Comparison of ENCODE assay signal across 9 mouse cellular contexts in genomic region chr14:104466557-104466956, GRCm38 (mm10). TPM values are rescaled to one million over a fixed set of nuclear protein-coding genes. Genes with fewer than 3 reads are reported as not detected.
DNase-seq lines count a peak whose midpoint lies in the region; ATAC-seq and TF ChIP-seq lines count a peak whose summit lies in the region.
"Had no signal": no experiment of that assay in that cellular context is flagged by ENCODE, and none has a peak within 500 bp of the region (broad histone marks: within the 10 kb centered on the region; RNA-seq: fewer than 3 reads in every experiment).

No protein-coding gene starts in this region.

- no peak for DNase-seq in gastrocnemius, adult 2 months
- DNase-seq in gastrocnemius, postnatal 14 days = no peak
- no peak for DNase-seq in G1E (ENCODE audit: low spot score)
- peak; percentile 47 for DNase-seq in hindbrain, embryonic 10.5 days (ENCODE audit: low spot score)
- DNase-seq in midbrain, embryonic 11.5 days (ENCODE audit: low spot score, missing footprints) = peak; percentile 92
- no peak for DNase-seq in left cerebral cortex, adult 18-20 months (ENCODE audit: low spot score in 2 of 2)
- no peak for DNase-seq in layer of hippocampus, postnatal 10 days (ENCODE audit: low spot score in 2 of 2)
- DNase-seq in lung, postnatal 10 days = no peak

- no peak for ATAC-seq in G1E (ENCODE audit: extremely low read depth, insufficient number of reproducible peaks, low FRiP score, poor library complexity, severe bottlenecking)
- ATAC-seq in midbrain, embryonic 11.5 days (ENCODE audit: low FRiP score) = no peak

- peaks cover 6% of the 10 kb centered on the region for H3K9me3 ChIP-seq in G1E (replicated peaks)
- H3K9me3 ChIP-seq in hindbrain, embryonic 10.5 days = no peaks in the 10 kb centered on the region
- no peaks in the 10 kb centered on the region for H3K9me3 ChIP-seq in midbrain, embryonic 11.5 days (ENCODE audit: control insufficient read depth, low read length)

- peaks cover 57% of the 10 kb centered on the region for H3K4me1 ChIP-seq in G1E (ENCODE audit: insufficient read depth, low read depth, low read length)
- H3K4me1 ChIP-seq in hindbrain, embryonic 10.5 days (replicated peaks) = peaks cover 34% of the 10 kb centered on the region
- H3K4me1 ChIP-seq in midbrain, embryonic 11.5 days (ENCODE audit: control insufficient read depth, insufficient read depth, low read length) = peaks cover 9% of the 10 kb centered on the region

- no peak for TF ChIP-seq CTCF in gastrocnemius, adult 2 months (IDR thresholded peaks at IDR 0.05)
- no peak for TF ChIP-seq CTCF in G1E (IDR thresholded peaks at IDR 0.05; ENCODE audit: low read depth, low read length)

- H3K4me2 ChIP-seq in midbrain, embryonic 11.5 days = peak overlapping the region; percentile 86

- peak overlapping the region; percentile 36 for H3K9ac ChIP-seq in midbrain, embryonic 11.5 days (ENCODE audit: low read length)

- H3K4me3 ChIP-seq in gastrocnemius, adult 2 months = peak overlapping the region; percentile 79
- peak overlapping the region; percentile 75 for H3K4me3 ChIP-seq in G1E (ENCODE audit: low read depth, low read length)
- peak overlapping the region; percentile 66 for H3K4me3 ChIP-seq in hindbrain, embryonic 10.5 days
- peak overlapping the region; percentile 54 for H3K4me3 ChIP-seq in midbrain, embryonic 11.5 days (ENCODE audit: low read depth, low read length)

- intact Hi-C loops in gastrocnemius, adult 2 months (cut with DNase I) = loop anchor here (2.0 kb wide), 1 partner anchor 56 kb away; the partner anchor contains the start of gene Rnf219
- intact Hi-C loops in gastrocnemius, postnatal 14 days (cut with DNase I; ENCODE audit: low total_unique reads) = no loop called here

- H3K27me3 ChIP-seq in G1E (ENCODE audit: insufficient read depth, low read length) = peaks cover 9% of the 10 kb centered on the region
- H3K27me3 ChIP-seq in hindbrain, embryonic 10.5 days (ENCODE audit: insufficient read depth, poor library complexity, severe bottlenecking) = peaks cover 97% of the 10 kb centered on the region
- H3K27me3 ChIP-seq in midbrain, embryonic 11.5 days (ENCODE audit: control insufficient read depth, insufficient read depth, low read length) = peaks cover 90% of the 10 kb centered on the region

- H3K27ac ChIP-seq in gastrocnemius, adult 2 months = no peak overlapping the region
- H3K27ac ChIP-seq in hindbrain, embryonic 10.5 days = peak overlapping the region; percentile 84
- H3K27ac ChIP-seq in midbrain, embryonic 11.5 days (ENCODE audit: low read depth, low read length) = no peak overlapping the region

- WGBS in hindbrain, embryonic 10.5 days = 4% methylated on average over 41 of the region's 43 CpGs
- WGBS in midbrain, embryonic 11.5 days = 0% methylated on average over 22 of the region's 43 CpGs

- H3K36me3 ChIP-seq in G1E (replicated peaks) = peaks cover 22% of the 10 kb centered on the region
- no peaks in the 10 kb centered on the region for H3K36me3 ChIP-seq in hindbrain, embryonic 10.5 days
- no peaks in the 10 kb centered on the region for H3K36me3 ChIP-seq in midbrain, embryonic 11.5 days (ENCODE audit: control insufficient read depth, insufficient read depth, low read length)

RNA-seq across cellular contexts. Expression of gene Pou4f1, which starts 1.2 kb away (rescaled TPM):
- 1 to 10 TPM; 1.0 to 2.0 TPM for total RNA-seq in gastrocnemius, adult 2 months (2021)
- 1 to 10 TPM; 1.4 to 2.1 TPM for total RNA-seq in gastrocnemius, postnatal 14 days (2021)
- 23.9 and 39.9 TPM in 2 replicates for total RNA-seq in G1E (2014; fragmentation: Nextera tagmentation)
- 15.0 and 23.3 TPM in 2 replicates for total RNA-seq in G1E (2017)
- polyA plus RNA-seq in G1E (2012) = 13.6 and 16.5 TPM in 2 replicates
- polyA plus RNA-seq in hindbrain, embryonic 10.5 days (2016; fragmentation: Nextera tagmentation; extraction: Ambion mirVana) = 26.6 and 40.7 TPM in 2 replicates
- polyA plus RNA-seq in midbrain, embryonic 11.5 days (2014; fragmentation: Nextera tagmentation; extraction: Ambion mirVana) = 46.9 and 56.1 TPM in 2 replicates
- total RNA-seq in left cerebral cortex, adult 18-20 months (2021) = not detected
- not detected for total RNA-seq in layer of hippocampus, postnatal 10 days (2021)
- total RNA-seq: hematopoietic stem cell, adult 5-6 weeks had no signal

RNA-seq across cellular contexts. Expression of gene Rnf219, which starts 55.9 kb away (rescaled TPM):
- 1 to 10 TPM; 2.1 to 3.9 TPM for total RNA-seq in gastrocnemius, adult 2 months (2021)
- 1 to 10 TPM; 3.3 to 4.5 TPM for total RNA-seq in gastrocnemius, postnatal 14 days (2021)
- total RNA-seq in G1E (2014; fragmentation: Nextera tagmentation) = 44.5 and 51.2 TPM in 2 replicates
- 49.7 and 57.9 TPM in 2 replicates for total RNA-seq in G1E (2017)
- polyA plus RNA-seq in G1E (2012) = 1.7 and 3.7 TPM in 2 replicates
- polyA plus RNA-seq in hindbrain, embryonic 10.5 days (2016; fragmentation: Nextera tagmentation; extraction: Ambion mirVana) = 31.5 and 46.8 TPM in 2 replicates
- polyA plus RNA-seq in midbrain, embryonic 11.5 days (2014; fragmentation: Nextera tagmentation; extraction: Ambion mirVana) = 36.3 and 42.8 TPM in 2 replicates
- 10 to 100 TPM; 16.3 to 17.0 TPM for total RNA-seq in left cerebral cortex, adult 18-20 months (2021)
- total RNA-seq in layer of hippocampus, postnatal 10 days (2021) = 10 to 100 TPM; 13.7 to 15.7 TPM

Comparison
In these comparisons a context has a peak if more than half of its experiments do, and no peak if none do; other contexts are left out.
1. DNase-seq: peak in hindbrain, embryonic 10.5 days (single experiment) and midbrain, embryonic 11.5 days (single experiment); none in gastrocnemius, adult 2 months (single experiment), gastrocnemius, postnatal 14 days (single experiment), G1E (single experiment), left cerebral cortex, adult 18-20 months (0 of 2), layer of hippocampus, postnatal 10 days (0 of 2) and lung, postnatal 10 days (single experiment).
2. RNA of gene Pou4f1, which starts 1.2 kb away (total RNA-seq): 15.0 to 39.9 TPM in G1E; 1.4 to 2.1 TPM in gastrocnemius, postnatal 14 days, 1.0 to 2.0 TPM in gastrocnemius, adult 2 months, not detected in layer of hippocampus, postnatal 10 days and not detected in left cerebral cortex, adult 18-20 months; every median in the first group is over 4 times any median in the second.
3. Peak in every context shown above with its lines, with median percentiles within 50 percentile points of each other: H3K4me3 ChIP-seq.